Mouse (Mus musculus): Measurements from ENCODE around the gene Mroh3. TPM values are rescaled to one million over a fixed set of nuclear protein-coding genes. Genes with fewer than 3 reads are reported as not detected.

Gene Mroh3
- total RNA-seq, 2 experiments from 2014 or later: not detected

GRCm38 (mm10) chr1:136132386-136133201 is 80.0 kb downstream of the Mroh3 start:
- no peak for ATAC-seq (replicated peaks; ENCODE audit: poor library complexity, severe bottlenecking)

Other genes with a start within 250 kb of the Mroh3 start
- gene Igfn1, start 206.5 kb downstream of the Mroh3 start, total RNA-seq (2014; fragmentation: Nextera tagmentation): not detected in 2 replicates
- not detected in 2 replicates for gene Igfn1, start 206.5 kb downstream of the Mroh3 start, total RNA-seq (2017)
- gene Tmem9, start 204.7 kb downstream of the Mroh3 start, total RNA-seq (2014; fragmentation: Nextera tagmentation): 5.8 and 14.0 TPM in 2 replicates
- gene Tmem9, start 204.7 kb downstream of the Mroh3 start, total RNA-seq (2017): 4.4 and 8.1 TPM in 2 replicates
- not detected in 2 replicates for gene Ascl5, start 162.0 kb downstream of the Mroh3 start, total RNA-seq (2014; fragmentation: Nextera tagmentation)
- not detected in 2 replicates for gene Ascl5, start 162.0 kb downstream of the Mroh3 start, total RNA-seq (2017)
- gene Cacna1s, start 160.1 kb downstream of the Mroh3 start, total RNA-seq (2014; fragmentation: Nextera tagmentation): not detected in 2 replicates
- gene Cacna1s, start 160.1 kb downstream of the Mroh3 start, total RNA-seq (2017): not detected in 2 replicates
- 10.8 and 12.4 TPM in 2 replicates for gene Kif21b, start 81.4 kb downstream of the Mroh3 start, total RNA-seq (2014; fragmentation: Nextera tagmentation)
- gene Kif21b, start 81.4 kb downstream of the Mroh3 start, total RNA-seq (2017): 5.6 and 6.6 TPM in 2 replicates
- not detected in 2 replicates for gene Inava, start 21.4 kb upstream of the Mroh3 start, total RNA-seq (2014; fragmentation: Nextera tagmentation)
- gene Inava, start 21.4 kb upstream of the Mroh3 start, total RNA-seq (2017): not detected in 2 replicates
- gene Gpr25, start 48.0 kb upstream of the Mroh3 start, total RNA-seq (2014; fragmentation: Nextera tagmentation): not detected in 2 replicates
- not detected in 2 replicates for gene Gpr25, start 48.0 kb upstream of the Mroh3 start, total RNA-seq (2017)
- 3.3 and 4.6 TPM in 2 replicates for gene Camsap2, start 133.3 kb upstream of the Mroh3 start, total RNA-seq (2014; fragmentation: Nextera tagmentation)
- 6.1 and 9.6 TPM in 2 replicates for gene Camsap2, start 133.3 kb upstream of the Mroh3 start, total RNA-seq (2017)
- gene Ddx59, start 202.4 kb upstream of the Mroh3 start, total RNA-seq (2014; fragmentation: Nextera tagmentation): 6.1 and 8.4 TPM in 2 replicates
- gene Ddx59, start 202.4 kb upstream of the Mroh3 start, total RNA-seq (2017): 9.7 and 13.0 TPM in 2 replicates